Comparison of ENCODE assay signal across 22 mouse cellular contexts in genomic region chr15:10846722-10847121, GRCm38 (mm10).
DNase-seq lines count a peak whose midpoint lies in the region; ATAC-seq and TF ChIP-seq lines count a peak whose summit lies in the region.
"Had no signal": no experiment of that assay in that cellular context is flagged by ENCODE, and none has a peak within 500 bp of the region (broad histone marks: within the 10 kb centered on the region; RNA-seq: fewer than 3 reads in every experiment).

No protein-coding gene starts in this region.

- no peak overlapping the region for H3K9ac ChIP-seq in midbrain, embryonic 11.5 days (ENCODE audit: low read length)
- H3K9ac ChIP-seq in midbrain, embryonic 15.5 days = no peak overlapping the region
- H3K9ac ChIP-seq in hindbrain, postnatal 0 days (replicated peaks; ENCODE audit: low read length) = no peak overlapping the region

- no peaks in the 10 kb centered on the region for H3K79me2 ChIP-seq in C2C12 (ENCODE audit: control insufficient read depth, insufficient read depth)
- no peaks in the 10 kb centered on the region for H3K79me2 ChIP-seq in myocyte (ENCODE audit: control insufficient read depth, insufficient read depth)

- no peak for TF ChIP-seq POLR2A in myocyte (IDR thresholded peaks at IDR 0.05; ENCODE audit: insufficient read length, low read depth)

- peak; percentile 28 for DNase-seq in midbrain, embryonic 11.5 days (ENCODE audit: low spot score, missing footprints)
- DNase-seq in hindbrain, postnatal 0 days (ENCODE audit: low spot score) = no peak
- no peak for DNase-seq in kidney, adult 8-10 months
- DNase-seq: adrenal gland, adult 2 months; adrenal gland, adult 8-10 months; adrenal gland, postnatal 10 days; adrenal gland, postnatal 14 days; adrenal gland, postnatal 25 days; adrenal gland, postnatal 36 days; B cell, adult 2 months; cerebellum, adult 11 months; cerebellum, adult 11-12 months; cerebellum, adult 18-20 months; cerebellum, adult 2 months had no signal

- no peak overlapping the region for H3K4me2 ChIP-seq in midbrain, embryonic 11.5 days
- no peak overlapping the region for H3K4me2 ChIP-seq in midbrain, embryonic 15.5 days
- no peak overlapping the region for H3K4me2 ChIP-seq in myocyte (ENCODE audit: low read depth)
- H3K4me2 ChIP-seq in hindbrain, postnatal 0 days (ENCODE audit: low read depth, low read length) = no peak overlapping the region

- H3K79me3 ChIP-seq in C2C12 (ENCODE audit: low read depth) = no peaks in the 10 kb centered on the region

- H3K4me1 ChIP-seq in midbrain, embryonic 11.5 days (ENCODE audit: control insufficient read depth, insufficient read depth, low read length) = no peaks in the 10 kb centered on the region
- H3K4me1 ChIP-seq in midbrain, embryonic 15.5 days = no peaks in the 10 kb centered on the region
- no peaks in the 10 kb centered on the region for H3K4me1 ChIP-seq in hindbrain, postnatal 0 days (ENCODE audit: insufficient read depth, low read length)

- no peak overlapping the region for H3K27ac ChIP-seq in midbrain, embryonic 11.5 days (ENCODE audit: low read depth, low read length)
- H3K27ac ChIP-seq in midbrain, embryonic 15.5 days = no peak overlapping the region
- no peak overlapping the region for H3K27ac ChIP-seq in hindbrain, postnatal 0 days

- no peak for TF ChIP-seq CTCF in C2C12 (IDR thresholded peaks at IDR 0.05; ENCODE audit: control insufficient read depth, insufficient read depth, insufficient read length)
- TF ChIP-seq CTCF in hindbrain, postnatal 0 days (IDR thresholded peaks at IDR 0.05; ENCODE audit: low read depth) = no peak

- no peak for ATAC-seq in midbrain, embryonic 11.5 days (ENCODE audit: low FRiP score)
- no peak for ATAC-seq in midbrain, embryonic 15.5 days (replicated peaks)
- no peak for ATAC-seq in hindbrain, postnatal 0 days
- ATAC-seq: activated CD4-positive, CD25-positive, alpha-beta regulatory T cell, adult 4 months; CD4-positive, CD25-positive, alpha-beta regulatory T cell, adult 4 months; Patski had no signal

- H3K4me3 ChIP-seq in midbrain, embryonic 11.5 days (ENCODE audit: low read depth, low read length) = no peak overlapping the region
- no peak overlapping the region for H3K4me3 ChIP-seq in midbrain, embryonic 15.5 days
- no peak overlapping the region for H3K4me3 ChIP-seq in C2C12 (ENCODE audit: insufficient read depth, poor library complexity, severe bottlenecking)
- H3K4me3 ChIP-seq in myocyte = no peak overlapping the region
- no peak overlapping the region for H3K4me3 ChIP-seq in hindbrain, postnatal 0 days (ENCODE audit: low read length)

- H3K36me3 ChIP-seq in midbrain, embryonic 11.5 days (ENCODE audit: control insufficient read depth, insufficient read depth, low read length) = no peaks in the 10 kb centered on the region
- H3K36me3 ChIP-seq in midbrain, embryonic 15.5 days (replicated peaks) = no peaks in the 10 kb centered on the region
- H3K36me3 ChIP-seq in C2C12 (ENCODE audit: control insufficient read depth, insufficient read depth) (no peaks in the 10 kb centered on the region), myocyte (ENCODE audit: control insufficient read depth, insufficient read depth) (no peaks in the 10 kb centered on the region)
- H3K36me3 ChIP-seq in hindbrain, postnatal 0 days (ENCODE audit: insufficient read depth, low read length) = no peaks in the 10 kb centered on the region
- H3K36me3 ChIP-seq: G1E had no signal

- WGBS in midbrain, embryonic 11.5 days = 89% methylated on average over 4 of the region's 4 CpGs
- WGBS in midbrain, embryonic 15.5 days = 97% methylated on average over 4 of the region's 4 CpGs
- WGBS in hindbrain, postnatal 0 days = 91% methylated on average over 4 of the region's 4 CpGs

- H3K27me3 ChIP-seq in midbrain, embryonic 11.5 days (ENCODE audit: control insufficient read depth, insufficient read depth, low read length) = no peaks in the 10 kb centered on the region
- H3K27me3 ChIP-seq in midbrain, embryonic 15.5 days (replicated peaks) = no peaks in the 10 kb centered on the region
- no peaks in the 10 kb centered on the region for H3K27me3 ChIP-seq in C2C12 (ENCODE audit: control insufficient read depth, insufficient read depth, insufficient read length)
- H3K27me3 ChIP-seq in myocyte (ENCODE audit: control insufficient read depth, insufficient read depth, insufficient read length) = no peaks in the 10 kb centered on the region
- H3K27me3 ChIP-seq in hindbrain, postnatal 0 days (ENCODE audit: insufficient read depth, low read length) = no peaks in the 10 kb centered on the region
- H3K27me3 ChIP-seq: CH12.LX, Patski had no signal

- H3ac ChIP-seq in C2C12 (ENCODE audit: control insufficient read depth, insufficient read length, low read depth) = no peak overlapping the region
- no peak overlapping the region for H3ac ChIP-seq in myocyte (ENCODE audit: control insufficient read depth, insufficient read length)

- no peaks in the 10 kb centered on the region for H3K9me3 ChIP-seq in midbrain, embryonic 11.5 days (ENCODE audit: control insufficient read depth, low read length)
- no peaks in the 10 kb centered on the region for H3K9me3 ChIP-seq in midbrain, embryonic 15.5 days
- H3K9me3 ChIP-seq in hindbrain, postnatal 0 days (ENCODE audit: low read length) = no peaks in the 10 kb centered on the region
- H3K9me3 ChIP-seq: G1E had no signal

TF ChIP-seq in C2C12, 6 proteins besides CTCF, POLR2A, EP300 and RAD21:
- TF ChIP-seq MYOD1 (IDR thresholded peaks at IDR 0.05; ENCODE audit: control insufficient read depth, insufficient read length, low read depth) = peak; percentile 86
- no peak for TF ChIP-seq CEBPB (IDR thresholded peaks at IDR 0.05; ENCODE audit: low read depth)

TF ChIP-seq in myocyte, 11 proteins besides CTCF, POLR2A, EP300 and RAD21:
- no peak for TF ChIP-seq TCF12 (IDR thresholded peaks at IDR 0.05; ENCODE audit: insufficient read depth, poor library complexity, severe bottlenecking)
- TF ChIP-seq MYOG (IDR thresholded peaks at IDR 0.05; ENCODE audit: control insufficient read depth in 1 of 3, insufficient read depth in 1 of 3, insufficient read length in 2 of 3, low read depth in 2 of 3) = no peak
- TF ChIP-seq MAX (IDR thresholded peaks at IDR 0.05; ENCODE audit: low read depth) = no peak
- TF ChIP-seq TCF3 (IDR thresholded peaks at IDR 0.05; ENCODE audit: insufficient read length, low read depth) = no peak
- no peak for TF ChIP-seq REST (IDR thresholded peaks at IDR 0.05; ENCODE audit: insufficient read depth, insufficient read length)
- TF ChIP-seq MYOD1 (IDR thresholded peaks at IDR 0.05; ENCODE audit: control insufficient read depth in 1 of 3, insufficient read length in 2 of 3, low read depth in 2 of 3) = peak in 2 of 3 experiments; percentile 44 to 58
- no peak for TF ChIP-seq E2F4 (IDR thresholded peaks at IDR 0.05; ENCODE audit: insufficient read depth)
- TF ChIP-seq SRF (IDR thresholded peaks at IDR 0.05; ENCODE audit: control insufficient read depth, insufficient read length, low read depth) = no peak
TF ChIP-seq in myocyte: peak in this region for 1.
